Mouse (Mus musculus) MEL (cell line): ENCODE measurements around the gene Eloa.

ENCODE experiments used
- CTCF ChIP-seq, 3 experiments: IDR thresholded peaks in 2 of 3; conservative IDR thresholded peaks in 1 of 3; 2 replicates each; pipeline ENCODE4 v1.5.1; 2011 to 2012; ENCODE audit warnings: low read length in 3 of 3, low read depth in 2 of 3, mild to moderate bottlenecking in 2 of 3, improper control_type of control experiment in 1 of 3, inconsistent platforms in 1 of 3, mixed read lengths in 1 of 3, moderate library complexity in 1 of 3; ENCODE audit not compliant: control insufficient read depth in 1 of 3, insufficient read depth in 1 of 3, poor library complexity in 1 of 3, severe bottlenecking in 1 of 3
- GATA1 ChIP-seq: IDR thresholded peaks from 2 replicates; pipeline ENCODE4 v1.6.1; 2011; ENCODE audit warnings: low read depth, low read length, improper control_type of control experiment
- MYB ChIP-seq: IDR thresholded peaks from 2 replicates; pipeline ENCODE4 v1.6.1; 2011; ENCODE audit warnings: mild to moderate bottlenecking, low read depth, low read length, improper control_type of control experiment
- NELFE ChIP-seq: IDR thresholded peaks from 2 replicates; pipeline ENCODE4 v1.6.1; 2011; ENCODE audit warnings: low read depth, low read length, improper control_type of control experiment
- POLR2A ChIP-seq, 2 experiments: IDR thresholded peaks; 2 replicates each; pipeline ENCODE4 v1.6.1; 2011 to 2012; ENCODE audit warnings: low read length in 2 of 2, mild to moderate bottlenecking in 2 of 2, control low read depth in 1 of 2, improper control_type of control experiment in 1 of 2, low read depth in 1 of 2, moderate library complexity in 1 of 2; ENCODE audit not compliant: control insufficient read depth in 1 of 2, insufficient read depth in 1 of 2, poor library complexity in 1 of 2
- TAL1 ChIP-seq: IDR thresholded peaks from 2 replicates; pipeline ENCODE4 v1.6.1; 2012; ENCODE audit warnings: mild to moderate bottlenecking, inconsistent platforms, low read length, moderate library complexity, mixed read lengths
- ZC3H11A ChIP-seq: IDR thresholded peaks from 2 replicates; pipeline ENCODE4 v1.6.1; 2012; ENCODE audit warnings: low read depth, mild to moderate bottlenecking, inconsistent platforms, low read length, improper control_type of control experiment

GRCm38 (mm10) chr4:136022924-136023323 is 1.4 kb upstream of the Eloa start:
- no peak for TF ChIP-seq CTCF (IDR thresholded peaks at IDR 0.05 in 2 of 3, conservative IDR thresholded peaks at IDR 0.05 in 1 of 3; ENCODE audit: control insufficient read depth in 1 of 3, insufficient read depth in 1 of 3, low read depth in 2 of 3, low read length in 3 of 3, poor library complexity in 1 of 3, severe bottlenecking in 1 of 3)
- no peak for TF ChIP-seq POLR2A (IDR thresholded peaks at IDR 0.05; ENCODE audit: control insufficient read depth in 1 of 2, insufficient read depth in 1 of 2, low read depth in 1 of 2, low read length in 2 of 2, poor library complexity in 1 of 2)
- no peak for TF ChIP-seq TAL1
- no peak for TF ChIP-seq ZC3H11A
- no peak for TF ChIP-seq NELFE
- no peak for TF ChIP-seq GATA1
- no peak for TF ChIP-seq MYB
